ENCODE assay signal across 9 mouse cellular contexts in genomic region chr7:142471414-142471861, GRCm38 (mm10). TPM values are rescaled to one million over a fixed set of nuclear protein-coding genes. Genes with fewer than 3 reads are reported as not detected.
DNase-seq lines count a peak whose midpoint lies in the region; ATAC-seq and TF ChIP-seq lines count a peak whose summit lies in the region.
"Had no signal": no experiment of that assay in that cellular context is flagged by ENCODE, and none has a peak within 500 bp of the region (broad histone marks: within the 10 kb centered on the region; RNA-seq: fewer than 3 reads in every experiment).

No protein-coding gene starts in this region.

- no peak overlapping the region for H3K4me3 ChIP-seq in forebrain, embryonic 12.5 days (replicated peaks)
- H3K4me3 ChIP-seq in forebrain, embryonic 14.5 days (ENCODE audit: low read depth, low read length) = no peak overlapping the region
- no peak overlapping the region for H3K4me3 ChIP-seq in midbrain, embryonic 11.5 days (ENCODE audit: low read depth, low read length)
- no peak overlapping the region for H3K4me3 ChIP-seq in midbrain, embryonic 15.5 days
- H3K4me3 ChIP-seq in heart, embryonic 16.5 days (ENCODE audit: low read length) = no peak overlapping the region
- H3K4me3 ChIP-seq in myocyte = peak overlapping the region; percentile 86

- 0 out of 2 replicates have a peak overlapping the region, but pooled peaks have one; percentile 16 for H3K27ac ChIP-seq in forebrain, embryonic 12.5 days
- no peak overlapping the region for H3K27ac ChIP-seq in forebrain, embryonic 14.5 days (ENCODE audit: low read depth, low read length)
- peak overlapping the region; percentile 47 for H3K27ac ChIP-seq in midbrain, embryonic 11.5 days (ENCODE audit: low read depth, low read length)
- H3K27ac ChIP-seq in midbrain, embryonic 15.5 days = no peak overlapping the region
- peak overlapping the region; percentile 67 for H3K27ac ChIP-seq in heart, embryonic 16.5 days (ENCODE audit: low read length)

- peaks cover 18% of the 10 kb centered on the region for H3K4me1 ChIP-seq in forebrain, embryonic 12.5 days
- H3K4me1 ChIP-seq in forebrain, embryonic 14.5 days (ENCODE audit: control insufficient read depth, insufficient read depth, low read length) = peaks cover 3% of the 10 kb centered on the region; the same call in 1 of the 2 replicates
- peaks cover 15% of the 10 kb centered on the region for H3K4me1 ChIP-seq in midbrain, embryonic 11.5 days (ENCODE audit: control insufficient read depth, insufficient read depth, low read length)
- peaks cover 6% of the 10 kb centered on the region; the same call in 1 of the 2 replicates for H3K4me1 ChIP-seq in midbrain, embryonic 15.5 days
- H3K4me1 ChIP-seq in heart, embryonic 16.5 days (ENCODE audit: control insufficient read depth, insufficient read depth, low read length) = peaks cover 50% of the 10 kb centered on the region

- no peak for DNase-seq in forebrain, embryonic 14.5 days (ENCODE audit: low spot score)
- DNase-seq in midbrain, embryonic 11.5 days (ENCODE audit: low spot score, missing footprints) = peak; percentile 87
- no peak for DNase-seq in adrenal gland, adult 2 months
- no peak for DNase-seq in layer of hippocampus, adult 18-20 months (ENCODE audit: low spot score in 2 of 2)

- H3K4me2 ChIP-seq in forebrain, embryonic 12.5 days = no peak overlapping the region
- no peak overlapping the region for H3K4me2 ChIP-seq in forebrain, embryonic 14.5 days (ENCODE audit: low read length)
- no peak overlapping the region for H3K4me2 ChIP-seq in midbrain, embryonic 11.5 days
- H3K4me2 ChIP-seq in midbrain, embryonic 15.5 days = no peak overlapping the region
- peak overlapping the region; percentile 41 for H3K4me2 ChIP-seq in heart, embryonic 16.5 days (ENCODE audit: low read depth, low read length)
- peak overlapping the region; percentile 94 for H3K4me2 ChIP-seq in myocyte (ENCODE audit: low read depth)

- 34% methylated on average over 6 of the region's 6 CpGs for WGBS in forebrain, embryonic 12.5 days
- 36% methylated on average over 6 of the region's 6 CpGs for WGBS in forebrain, embryonic 14.5 days
- WGBS in midbrain, embryonic 11.5 days = 26% methylated on average over 6 of the region's 6 CpGs
- 39% methylated on average over 6 of the region's 6 CpGs for WGBS in midbrain, embryonic 15.5 days
- 61% methylated on average over 6 of the region's 6 CpGs for WGBS in heart, embryonic 16.5 days

- H3K9ac ChIP-seq in forebrain, embryonic 12.5 days = peak overlapping the region; percentile 25; the same call in 1 of the 2 replicates
- H3K9ac ChIP-seq in forebrain, embryonic 14.5 days (ENCODE audit: low read length) = no peak overlapping the region
- H3K9ac ChIP-seq in midbrain, embryonic 11.5 days (ENCODE audit: low read length) = peak overlapping the region; percentile 55
- H3K9ac ChIP-seq in midbrain, embryonic 15.5 days = no peak overlapping the region
- H3K9ac ChIP-seq in heart, embryonic 16.5 days (ENCODE audit: low read length) = peak overlapping the region; percentile 65; the same call in 1 of the 2 replicates

- peaks cover 50% of the 10 kb centered on the region for H3K79me2 ChIP-seq in myocyte (ENCODE audit: control insufficient read depth, insufficient read depth)

- H3K9me3 ChIP-seq in forebrain, embryonic 12.5 days = no peaks in the 10 kb centered on the region
- H3K9me3 ChIP-seq in forebrain, embryonic 14.5 days (replicated peaks; ENCODE audit: control insufficient read depth, low read length) = no peaks in the 10 kb centered on the region
- H3K9me3 ChIP-seq in midbrain, embryonic 11.5 days (ENCODE audit: control insufficient read depth, low read length) = no peaks in the 10 kb centered on the region
- no peaks in the 10 kb centered on the region for H3K9me3 ChIP-seq in midbrain, embryonic 15.5 days
- H3K9me3 ChIP-seq in heart, embryonic 16.5 days (replicated peaks; ENCODE audit: control insufficient read depth, low read length) = no peaks in the 10 kb centered on the region

- ATAC-seq in forebrain, embryonic 12.5 days (ENCODE audit: low FRiP score) = no peak
- no peak for ATAC-seq in forebrain, embryonic 14.5 days
- ATAC-seq in midbrain, embryonic 11.5 days (ENCODE audit: low FRiP score) = peak; percentile 43; the same call in 1 of the 2 replicates
- ATAC-seq in midbrain, embryonic 15.5 days (replicated peaks) = no peak
- 0 out of 2 replicates have a peak, but pooled peaks have one; percentile 19 for ATAC-seq in heart, embryonic 16.5 days (replicated peaks; ENCODE audit: extremely low read depth, insufficient read depth, low FRiP score)

- peak overlapping the region; percentile 70 for H3ac ChIP-seq in myocyte (ENCODE audit: control insufficient read depth, insufficient read length)

- H3K36me3 ChIP-seq in forebrain, embryonic 12.5 days (replicated peaks) = no peaks in the 10 kb centered on the region
- no peaks in the 10 kb centered on the region for H3K36me3 ChIP-seq in forebrain, embryonic 14.5 days (ENCODE audit: control insufficient read depth, insufficient read depth, low read length)
- H3K36me3 ChIP-seq in midbrain, embryonic 11.5 days (ENCODE audit: control insufficient read depth, insufficient read depth, low read length) = no peaks in the 10 kb centered on the region
- H3K36me3 ChIP-seq in midbrain, embryonic 15.5 days (replicated peaks) = no peaks in the 10 kb centered on the region
- no peaks in the 10 kb centered on the region for H3K36me3 ChIP-seq in heart, embryonic 16.5 days (ENCODE audit: control insufficient read depth, insufficient read depth)
- no peaks in the 10 kb centered on the region for H3K36me3 ChIP-seq in myocyte (ENCODE audit: control insufficient read depth, insufficient read depth)

- peak; percentile 77 for TF ChIP-seq POLR2A in myocyte (IDR thresholded peaks at IDR 0.05; ENCODE audit: insufficient read length, low read depth)

- no peaks in the 10 kb centered on the region for H3K27me3 ChIP-seq in forebrain, embryonic 12.5 days
- no peaks in the 10 kb centered on the region for H3K27me3 ChIP-seq in forebrain, embryonic 14.5 days (replicated peaks; ENCODE audit: control insufficient read depth, insufficient read depth, low read length)
- no peaks in the 10 kb centered on the region for H3K27me3 ChIP-seq in midbrain, embryonic 11.5 days (ENCODE audit: control insufficient read depth, insufficient read depth, low read length)
- H3K27me3 ChIP-seq in midbrain, embryonic 15.5 days (replicated peaks) = no peaks in the 10 kb centered on the region
- H3K27me3 ChIP-seq in heart, embryonic 16.5 days (ENCODE audit: control insufficient read depth, insufficient read depth, low read length) = no peaks in the 10 kb centered on the region
- H3K27me3 ChIP-seq in myocyte (ENCODE audit: control insufficient read depth, insufficient read depth, insufficient read length) = no peaks in the 10 kb centered on the region

TF ChIP-seq in myocyte, 11 proteins besides CTCF, POLR2A, EP300 and RAD21 (continues in another document):
- TF ChIP-seq MAX (IDR thresholded peaks at IDR 0.05; ENCODE audit: low read depth) (no peak), POLR2AphosphoS2 (IDR thresholded peaks at IDR 0.05; ENCODE audit: insufficient read length, low read depth) (peak; percentile 75)

RNA-seq across cellular contexts. Expression of gene Lsp1, which starts 10.8 kb away (rescaled TPM):
- 5.4 and 6.3 TPM in 2 replicates for polyA plus RNA-seq in forebrain, embryonic 12.5 days (2016; fragmentation: Nextera tagmentation; extraction: Ambion mirVana)
- polyA plus RNA-seq in forebrain, embryonic 14.5 days (2014; fragmentation: Nextera tagmentation; extraction: Ambion mirVana) = 5.8 and 5.9 TPM in 2 replicates
- 11.1 and 13.1 TPM in 2 replicates for polyA plus RNA-seq in midbrain, embryonic 11.5 days (2014; fragmentation: Nextera tagmentation; extraction: Ambion mirVana)
- polyA plus RNA-seq in midbrain, embryonic 15.5 days (2015; fragmentation: Nextera tagmentation; extraction: Ambion mirVana) = 3.7 and 5.4 TPM in 2 replicates
- polyA plus RNA-seq in heart, embryonic 16.5 days (2015; fragmentation: Nextera tagmentation; extraction: Ambion mirVana) = 73.5 and 83.5 TPM in 2 replicates
- polyA plus RNA-seq in myocyte (2012; fragmentation: generic; extraction: Trizol) = 298 TPM
- total RNA-seq in adrenal gland, adult 2 months (2021) = 10 to 100 TPM; 20.9 to 28.7 TPM
- 22.2 and 25.1 TPM in 2 replicates for polyA plus RNA-seq in adrenal gland, adult 2 months (2012; rRNA removed)
- 1 to 10 TPM; 2.6 to 3.1 TPM for total RNA-seq in layer of hippocampus, adult 18-20 months (2021)

RNA-seq across cellular contexts. Expression of gene Tnnt3, which starts 27.2 kb away (rescaled TPM):
- polyA plus RNA-seq in forebrain, embryonic 12.5 days (2016; fragmentation: Nextera tagmentation; extraction: Ambion mirVana) = 0.78 TPM in 1 of 2 replicates, not detected in the other
- polyA plus RNA-seq in forebrain, embryonic 14.5 days (2014; fragmentation: Nextera tagmentation; extraction: Ambion mirVana) = 0.42 and 0.53 TPM in 2 replicates
- polyA plus RNA-seq in midbrain, embryonic 11.5 days (2014; fragmentation: Nextera tagmentation; extraction: Ambion mirVana) = 0.77 and 2.0 TPM in 2 replicates
- polyA plus RNA-seq in midbrain, embryonic 15.5 days (2015; fragmentation: Nextera tagmentation; extraction: Ambion mirVana) = 1.6 TPM in 2 replicates
- 5.3 and 17.1 TPM in 2 replicates for polyA plus RNA-seq in heart, embryonic 16.5 days (2015; fragmentation: Nextera tagmentation; extraction: Ambion mirVana)
- polyA plus RNA-seq in myocyte (2012; fragmentation: generic; extraction: Trizol) = 2,107 TPM
- total RNA-seq in adrenal gland, adult 2 months (2021) = not detected
- 0.52 TPM in 1 of 2 replicates, not detected in the other for polyA plus RNA-seq in adrenal gland, adult 2 months (2012; rRNA removed)
- not detected for total RNA-seq in layer of hippocampus, adult 18-20 months (2021)
- total RNA-seq: common myeloid progenitor, adult 5-6 weeks had no signal

RNA-seq across cellular contexts. Expression of gene Tnni2, which starts 29.8 kb away (rescaled TPM):
- 1.3 TPM in 1 of 2 replicates, not detected in the other for polyA plus RNA-seq in forebrain, embryonic 12.5 days (2016; fragmentation: Nextera tagmentation; extraction: Ambion mirVana)
- polyA plus RNA-seq in forebrain, embryonic 14.5 days (2014; fragmentation: Nextera tagmentation; extraction: Ambion mirVana) = 0.67 and 0.82 TPM in 2 replicates
- polyA plus RNA-seq in midbrain, embryonic 11.5 days (2014; fragmentation: Nextera tagmentation; extraction: Ambion mirVana) = 0.47 and 0.96 TPM in 2 replicates
- polyA plus RNA-seq in midbrain, embryonic 15.5 days (2015; fragmentation: Nextera tagmentation; extraction: Ambion mirVana) = 0.25 and 0.74 TPM in 2 replicates
- 14.1 and 27.0 TPM in 2 replicates for polyA plus RNA-seq in heart, embryonic 16.5 days (2015; fragmentation: Nextera tagmentation; extraction: Ambion mirVana)
- 3,238 TPM for polyA plus RNA-seq in myocyte (2012; fragmentation: generic; extraction: Trizol)
- under 1 TPM; 0.62 to 0.63 TPM for total RNA-seq in adrenal gland, adult 2 months (2021)
- 0.15 TPM in 1 of 2 replicates, not detected in the other for polyA plus RNA-seq in adrenal gland, adult 2 months (2012; rRNA removed)
- total RNA-seq in layer of hippocampus, adult 18-20 months (2021) = 1 to 10 TPM in 1 of 2 experiments, not detected in 1; 1.2 TPM

RNA-seq across cellular contexts. Expression of gene Syt8, which starts 36.8 kb away (rescaled TPM):
- polyA plus RNA-seq in forebrain, embryonic 12.5 days (2016; fragmentation: Nextera tagmentation; extraction: Ambion mirVana) = not detected in 2 replicates
- polyA plus RNA-seq in forebrain, embryonic 14.5 days (2014; fragmentation: Nextera tagmentation; extraction: Ambion mirVana) = not detected in 2 replicates
- polyA plus RNA-seq in midbrain, embryonic 11.5 days (2014; fragmentation: Nextera tagmentation; extraction: Ambion mirVana) = not detected in 2 replicates
- polyA plus RNA-seq in midbrain, embryonic 15.5 days (2015; fragmentation: Nextera tagmentation; extraction: Ambion mirVana) = not detected in 2 replicates
- polyA plus RNA-seq in heart, embryonic 16.5 days (2015; fragmentation: Nextera tagmentation; extraction: Ambion mirVana) = 0.17 and 0.32 TPM in 2 replicates
- 14.5 TPM for polyA plus RNA-seq in myocyte (2012; fragmentation: generic; extraction: Trizol)
- not detected for total RNA-seq in adrenal gland, adult 2 months (2021)
- polyA plus RNA-seq in adrenal gland, adult 2 months (2012; rRNA removed) = 0.16 and 0.20 TPM in 2 replicates
- not detected for total RNA-seq in layer of hippocampus, adult 18-20 months (2021)
- total RNA-seq: common myeloid progenitor, adult 5-6 weeks had no signal

Comparison
In these comparisons a context has a peak if more than half of its experiments do, and no peak if none do; other contexts are left out.
1. ATAC-seq: peak in midbrain, embryonic 11.5 days (single experiment) and heart, embryonic 16.5 days (single experiment); none in forebrain, embryonic 12.5 days (single experiment), forebrain, embryonic 14.5 days (single experiment) and midbrain, embryonic 15.5 days (single experiment).
2. H3K27ac ChIP-seq: peak in forebrain, embryonic 12.5 days (single experiment), midbrain, embryonic 11.5 days (single experiment) and heart, embryonic 16.5 days (single experiment); none in forebrain, embryonic 14.5 days (single experiment) and midbrain, embryonic 15.5 days (single experiment).
3. H3K9ac ChIP-seq: peak in forebrain, embryonic 12.5 days (single experiment), midbrain, embryonic 11.5 days (single experiment) and heart, embryonic 16.5 days (single experiment); none in forebrain, embryonic 14.5 days (single experiment) and midbrain, embryonic 15.5 days (single experiment).
4. H3K4me2 ChIP-seq: peak in heart, embryonic 16.5 days (single experiment) and myocyte (single experiment); none in forebrain, embryonic 12.5 days (single experiment), forebrain, embryonic 14.5 days (single experiment), midbrain, embryonic 11.5 days (single experiment) and midbrain, embryonic 15.5 days (single experiment).
5. RNA of gene Tnnt3, which starts 27.2 kb away (polyA plus RNA-seq): 2,107 TPM in myocyte (single experiment); 5.3 to 17.1 TPM in heart, embryonic 16.5 days, 0.77 to 2.0 TPM in midbrain, embryonic 11.5 days, 1.6 TPM in midbrain, embryonic 15.5 days, 0.78 TPM in forebrain, embryonic 12.5 days, 0.42 to 0.53 TPM in forebrain, embryonic 14.5 days and 0.52 TPM in adrenal gland, adult 2 months; every median in the first group is over 100 times any median in the second.
6. RNA of gene Tnni2, which starts 29.8 kb away (polyA plus RNA-seq): 3,238 TPM in myocyte (single experiment); 14.1 to 27.0 TPM in heart, embryonic 16.5 days, 1.3 TPM in forebrain, embryonic 12.5 days, 0.47 to 0.96 TPM in midbrain, embryonic 11.5 days, 0.67 to 0.82 TPM in forebrain, embryonic 14.5 days, 0.25 to 0.74 TPM in midbrain, embryonic 15.5 days and 0.15 TPM in adrenal gland, adult 2 months; every median in the first group is over 100 times any median in the second.